ENCODE assay signal across 8 mouse cellular contexts in the genomic region with DNA sequence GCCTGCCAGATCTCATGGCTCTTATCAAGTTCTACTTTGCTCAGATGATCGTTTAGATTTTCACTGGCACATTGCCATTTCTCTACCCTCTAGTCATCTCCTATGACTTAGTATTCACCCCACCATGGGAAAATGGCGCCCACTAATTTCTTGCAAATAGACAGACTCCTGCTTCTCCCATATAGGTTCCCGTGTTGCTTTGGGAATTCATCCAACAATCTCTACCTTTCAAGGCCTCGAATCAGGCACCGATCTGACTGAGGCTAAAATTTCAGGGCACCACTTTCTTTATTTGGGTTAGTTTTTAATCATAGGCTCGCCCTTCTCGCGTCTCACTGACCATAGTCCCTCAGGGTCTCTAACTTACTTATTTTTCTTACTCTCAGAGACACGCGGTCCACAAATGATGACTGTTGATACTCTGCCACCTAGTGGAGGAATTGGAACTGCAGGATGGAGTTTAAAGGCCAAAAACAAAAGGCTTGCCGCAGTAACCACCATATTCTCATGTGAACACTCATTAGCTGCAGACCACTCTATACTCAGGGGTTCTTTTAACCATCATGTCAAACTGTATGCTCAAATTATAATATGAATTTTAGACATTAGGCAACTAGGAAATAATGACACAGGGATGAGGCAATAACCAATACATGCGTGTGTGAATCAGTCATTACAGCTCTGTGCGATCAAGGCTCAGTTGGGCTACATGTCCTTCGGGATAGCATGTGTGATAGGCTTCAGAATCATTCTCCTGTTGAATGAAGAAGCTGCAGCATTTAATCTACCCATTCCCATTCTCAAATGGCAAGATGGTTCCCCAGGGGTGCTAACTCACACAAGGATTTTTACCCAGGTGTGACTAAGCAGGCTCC.
A peak's percentile ranks its signal among the peaks of the same experiment; 100 is the strongest.
DNase-seq lines count a peak whose midpoint lies in the region; ATAC-seq lines count a peak whose summit lies in the region.

No protein-coding gene starts in this region.

- ATAC-seq in liver, embryonic 12.5 days = 0 out of 2 replicates have a peak, but pooled peaks have one; percentile 30

- no peak overlapping the region for H3K9ac ChIP-seq in liver, embryonic 12.5 days

- no peak overlapping the region for H3K4me2 ChIP-seq in liver, embryonic 12.5 days

- H3K36me3 ChIP-seq in liver, embryonic 12.5 days = no peaks in the 10 kb centered on the region

- H3K4me1 ChIP-seq in liver, embryonic 12.5 days = peaks cover 18% of the 10 kb centered on the region

- peak; percentile 57 for DNase-seq in urinary bladder, postnatal 25 days (ENCODE audit: low spot score)
- no peak for DNase-seq in urinary bladder, postnatal 10 days (ENCODE audit: low spot score)
- DNase-seq in cerebellum, postnatal 10 days = peak; percentile 78 to 85
- DNase-seq in frontal cortex, adult 2 months (ENCODE audit: extremely low spot score in 1 of 2, low spot score in 1 of 2) = peak; percentile 18 to 80
- DNase-seq in kidney, postnatal 14 days = peak; percentile 68
- DNase-seq in ovary, postnatal 14 days (ENCODE audit: low spot score) = peak; percentile 46
- DNase-seq in adipocyte (ENCODE audit: low spot score) = no peak

- no peak overlapping the region for H3K4me3 ChIP-seq in liver, embryonic 12.5 days

- no peak overlapping the region for H3K27ac ChIP-seq in liver, embryonic 12.5 days

- H3K9me3 ChIP-seq in liver, embryonic 12.5 days (replicated peaks) = no peaks in the 10 kb centered on the region

- 50% methylated on average over 14 of the region's 14 CpGs for WGBS in liver, embryonic 12.5 days (ENCODE audit: insufficient replicate concordance)

- H3K27me3 ChIP-seq in liver, embryonic 12.5 days (replicated peaks) = 0 out of 2 replicates have a peak, but pooled peaks cover 3% of the 10 kb centered on the region

Comparison
In these comparisons a context has a peak if more than half of its experiments do, and no peak if none do; other contexts are left out.
1. DNase-seq: peak in urinary bladder, postnatal 25 days (single experiment), cerebellum, postnatal 10 days (2 of 2), frontal cortex, adult 2 months (2 of 2), kidney, postnatal 14 days (single experiment) and ovary, postnatal 14 days (single experiment); none in urinary bladder, postnatal 10 days (single experiment) and adipocyte (single experiment).